Mouse (Mus musculus) thymus, postnatal 25 days (tissue): ENCODE results near the gene Unc45b.
"Not testable (repeated sequence)": the region's sequence is repeated elsewhere in the genome, so short reads cannot be mapped to it uniquely, and the experiment has no call there.

Experiments used
- DNase-seq: peaks from one replicate; pipeline ENCODE4 v3.0.0; 2022

Unc45b gene

GRCm38 (mm10) chr11:82950736-82951481 is 40.6 kb downstream of the Unc45b start, which contains the start of gene Slfn5:
Gene Slfn5 (plus strand): TSS chr11:82951349.
- DNase-seq, result no peak

GRCm38 (mm10) chr11:82951865-82952611 is 41.7 kb downstream of the Unc45b start:
- DNase-seq, result peak; percentile 55

GRCm38 (mm10) chr11:82952612-82953542 is 42.5 kb downstream of the Unc45b start:
- DNase-seq, result peak; percentile 76

GRCm38 (mm10) chr11:82954631-82955030 is 44.3 kb downstream of the Unc45b start:
- DNase-seq, result no peak

GRCm38 (mm10) chr11:82956925-82957324 is 46.6 kb downstream of the Unc45b start:
- no peak for DNase-seq

GRCm38 (mm10) chr11:82959613-82960012 is 49.3 kb downstream of the Unc45b start:
- peak; percentile 50 for DNase-seq

GRCm38 (mm10) chr11:82961743-82962142 is 51.4 kb downstream of the Unc45b start:
- no peak for DNase-seq

- DNase-seq, result no peak
These were observed 51.9 kb downstream of the Unc45b start for GRCm38 (mm10) chr11:82962215-82962614.

GRCm38 (mm10) chr11:82970712-82971589 is 60.6 kb downstream of the Unc45b start:
- no peak for DNase-seq

GRCm38 (mm10) chr11:82971590-82971974 is 61.2 kb downstream of the Unc45b start:
- DNase-seq, result no peak

- DNase-seq, result peak; percentile 45
These were observed 63.6 kb downstream of the Unc45b start for GRCm38 (mm10) chr11:82973916-82974315.

GRCm38 (mm10) chr11:82982409-82982808 is 72.1 kb downstream of the Unc45b start:
- DNase-seq, result not testable (repeated sequence)

GRCm38 (mm10) chr11:82983193-82983592 is 72.8 kb downstream of the Unc45b start:
- no peak for DNase-seq

GRCm38 (mm10) chr11:82987621-82988020 is 77.3 kb downstream of the Unc45b start:
- DNase-seq, result no peak

- DNase-seq, result no peak
These were observed 79.0 kb downstream of the Unc45b start for GRCm38 (mm10) chr11:82989357-82989756.

GRCm38 (mm10) chr11:82990612-82991385 is 80.4 kb downstream of the Unc45b start:
- DNase-seq, result peak; percentile 40

GRCm38 (mm10) chr11:82991469-82992166 is 81.3 kb downstream of the Unc45b start, which contains the start of gene Slfn9:
Gene Slfn9 (minus strand): TSS chr11:82991830.
- peak; percentile 40 for DNase-seq
